Mouse (Mus musculus): ENCODE results near the gene Atp7a. TPM values are rescaled to one million over a fixed set of nuclear protein-coding genes. Genes with fewer than 3 reads are reported as not detected.
"Not testable (repeated sequence)": the region's sequence is repeated elsewhere in the genome, so short reads cannot be mapped to it uniquely, and the experiment has no call there.

Atp7a gene
- total and polyA plus RNA-seq, 2 experiments from 2014 or later = 7.0 to 9.9 TPM

DNA sequence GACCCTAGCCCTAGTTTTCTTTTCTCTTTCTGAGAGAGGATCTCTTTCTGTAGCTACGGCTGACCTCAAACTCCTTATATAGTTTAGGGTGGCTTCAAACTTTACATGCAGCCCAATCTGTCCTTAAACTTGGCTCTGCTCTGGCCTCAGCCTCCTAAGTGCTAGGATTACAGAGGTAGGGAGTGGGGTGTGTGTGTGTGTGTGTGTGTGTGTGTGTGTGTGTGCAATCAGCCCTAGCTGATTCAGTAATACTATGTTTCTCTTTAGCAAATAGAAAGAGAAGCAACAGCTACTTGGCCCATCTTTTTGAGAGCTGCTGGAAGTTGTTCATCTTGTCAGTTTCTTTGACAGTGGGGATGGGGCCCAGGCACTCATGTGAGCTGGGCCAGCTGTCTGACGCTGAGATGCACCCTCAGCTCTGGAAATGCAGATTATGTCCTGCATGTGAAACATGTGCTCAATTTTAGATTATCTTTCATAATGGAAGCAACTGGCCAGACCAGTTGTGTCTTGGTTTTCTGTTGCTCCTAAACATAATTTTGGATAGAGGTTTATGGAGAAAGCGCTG, 10.2 kb downstream of the Atp7a start:
- DNase-seq (ENCODE audit: low spot score) (no peak), ATAC-seq (no peak)
- H3K9me3 ChIP-seq (ENCODE audit: low read length) = no peaks in the 10 kb centered on the region
- no peaks in the 10 kb centered on the region for H3K27me3 ChIP-seq (ENCODE audit: insufficient read depth, low read length)
- H3K4me1 ChIP-seq (ENCODE audit: insufficient read depth, low read length) = no peaks in the 10 kb centered on the region
- no peak overlapping the region for H3K9ac ChIP-seq (replicated peaks; ENCODE audit: low read length)
- no peak overlapping the region for H3K4me2 ChIP-seq (ENCODE audit: low read depth, low read length)
- H3K36me3 ChIP-seq (ENCODE audit: insufficient read depth, low read length) = no peaks in the 10 kb centered on the region
- 80% methylated on average over 3 of the region's 3 CpGs for WGBS
- no peak overlapping the region for H3K4me3 ChIP-seq (ENCODE audit: low read length)
- TF ChIP-seq CTCF (IDR thresholded peaks at IDR 0.05; ENCODE audit: low read depth) = no peak
- no peak overlapping the region for H3K27ac ChIP-seq

GRCm38 (mm10) chrX:106043863-106044617, 17.0 kb downstream of the Atp7a start:
- Histone ChIP-seq H3K4me1 (ENCODE audit: insufficient read depth, low read length) (no peaks in the 10 kb centered on the region), H3K4me2 (ENCODE audit: low read depth, low read length) (no peak overlapping the region), H3K4me3 (ENCODE audit: low read length) (no peak overlapping the region), H3K9me3 (ENCODE audit: low read length) (no peaks in the 10 kb centered on the region), H3K36me3 (ENCODE audit: insufficient read depth, low read length) (no peaks in the 10 kb centered on the region), H3K9ac (replicated peaks; ENCODE audit: low read length) (no peak overlapping the region), H3K27ac (no peak overlapping the region), H3K27me3 (ENCODE audit: insufficient read depth, low read length) (no peaks in the 10 kb centered on the region)
- TF ChIP-seq CTCF (IDR thresholded peaks at IDR 0.05; ENCODE audit: low read depth) = no peak
- 61% methylated on average over 8 of the region's 8 CpGs for WGBS
- no peak for ATAC-seq
- no peak for DNase-seq (ENCODE audit: low spot score)

DNA sequence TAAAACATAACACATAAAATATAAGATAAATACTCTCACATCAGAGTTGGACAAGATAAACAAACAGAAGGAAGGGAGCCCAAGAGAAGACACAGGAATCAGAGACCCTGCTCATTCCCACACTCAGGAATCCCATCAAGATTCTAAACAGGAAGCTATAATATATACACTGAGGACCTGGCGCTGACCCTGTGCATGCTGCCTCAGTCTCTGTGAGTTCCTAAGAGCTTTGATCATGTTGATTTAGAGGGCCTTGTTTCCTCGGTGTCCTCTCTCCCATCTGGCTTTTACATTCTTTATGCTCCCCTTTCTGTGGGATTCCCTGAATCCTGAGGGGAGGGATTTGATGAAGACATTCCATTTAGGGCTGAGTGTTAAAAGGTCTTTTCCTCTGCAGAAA, 18.4 kb downstream of the Atp7a start:
- no peak for TF ChIP-seq CTCF (IDR thresholded peaks at IDR 0.05; ENCODE audit: low read depth)
- Histone ChIP-seq H3K4me1 (ENCODE audit: insufficient read depth, low read length) (no peaks in the 10 kb centered on the region), H3K4me3 (ENCODE audit: low read length) (no peak overlapping the region), H3K27ac (no peak overlapping the region), H3K9me3 (ENCODE audit: low read length) (no peaks in the 10 kb centered on the region), H3K4me2 (ENCODE audit: low read depth, low read length) (no peak overlapping the region), H3K27me3 (ENCODE audit: insufficient read depth, low read length) (no peaks in the 10 kb centered on the region), H3K9ac (replicated peaks; ENCODE audit: low read length) (no peak overlapping the region), H3K36me3 (ENCODE audit: insufficient read depth, low read length) (no peaks in the 10 kb centered on the region)
- DNase-seq (ENCODE audit: low spot score) = no peak
- no peak for ATAC-seq
- WGBS = 65% methylated on average over 2 of the region's 2 CpGs

GRCm38 (mm10) chrX:106045928-106046327, 18.9 kb downstream of the Atp7a start:
- Histone ChIP-seq H3K9me3 (ENCODE audit: low read length) (no peaks in the 10 kb centered on the region), H3K36me3 (ENCODE audit: insufficient read depth, low read length) (no peaks in the 10 kb centered on the region), H3K4me1 (ENCODE audit: insufficient read depth, low read length) (no peaks in the 10 kb centered on the region), H3K4me3 (ENCODE audit: low read length) (no peak overlapping the region), H3K27me3 (ENCODE audit: insufficient read depth, low read length) (no peaks in the 10 kb centered on the region), H3K27ac (no peak overlapping the region), H3K9ac (replicated peaks; ENCODE audit: low read length) (no peak overlapping the region), H3K4me2 (ENCODE audit: low read depth, low read length) (no peak overlapping the region)
- 79% methylated on average over 9 of the region's 9 CpGs for WGBS
- no peak for TF ChIP-seq CTCF (IDR thresholded peaks at IDR 0.05; ENCODE audit: low read depth)
- DNase-seq (ENCODE audit: low spot score) = no peak
- no peak for ATAC-seq

- WGBS = 75% methylated on average over 1 of the region's 1 CpGs
- Histone ChIP-seq H3K36me3 (ENCODE audit: insufficient read depth, low read length) (no peaks in the 10 kb centered on the region), H3K27me3 (ENCODE audit: insufficient read depth, low read length) (no peaks in the 10 kb centered on the region), H3K4me1 (ENCODE audit: insufficient read depth, low read length) (no peaks in the 10 kb centered on the region), H3K27ac (no peak overlapping the region), H3K9me3 (ENCODE audit: low read length) (no peaks in the 10 kb centered on the region), H3K9ac (replicated peaks; ENCODE audit: low read length) (no peak overlapping the region), H3K4me2 (ENCODE audit: low read depth, low read length) (no peak overlapping the region), H3K4me3 (ENCODE audit: low read length) (no peak overlapping the region)
- TF ChIP-seq CTCF (IDR thresholded peaks at IDR 0.05; ENCODE audit: low read depth) = no peak
- DNase-seq (ENCODE audit: low spot score) = no peak
- ATAC-seq = no peak
These were observed 21.1 kb downstream of the Atp7a start for GRCm38 (mm10) chrX:106048191-106048590.

GRCm38 (mm10) chrX:106077858-106078257, 50.8 kb downstream of the Atp7a start:
- 92% methylated on average over 2 of the region's 2 CpGs for WGBS

GRCm38 (mm10) chrX:106080811-106081443, 53.9 kb downstream of the Atp7a start:
- TF ChIP-seq CTCF (IDR thresholded peaks at IDR 0.05; ENCODE audit: low read depth) = no peak
- no peaks in the 10 kb centered on the region for H3K9me3 ChIP-seq (ENCODE audit: low read length)
- H3K27ac ChIP-seq = no peak overlapping the region
- DNase-seq (ENCODE audit: low spot score) (no peak), ATAC-seq (no peak)
- H3K4me2 ChIP-seq (ENCODE audit: low read depth, low read length) = no peak overlapping the region
- no peak overlapping the region for H3K4me3 ChIP-seq (ENCODE audit: low read length)
- WGBS = 51% methylated on average over 13 of the region's 13 CpGs
- no peaks in the 10 kb centered on the region for H3K4me1 ChIP-seq (ENCODE audit: insufficient read depth, low read length)
- no peaks in the 10 kb centered on the region for H3K36me3 ChIP-seq (ENCODE audit: insufficient read depth, low read length)
- no peaks in the 10 kb centered on the region for H3K27me3 ChIP-seq (ENCODE audit: insufficient read depth, low read length)
- H3K9ac ChIP-seq (replicated peaks; ENCODE audit: low read length) = no peak overlapping the region

More at GRCm38 (mm10) chrX:106077858-106078257, 50.8 kb downstream of the Atp7a start:
- not testable (repeated sequence) for H3K4me2 ChIP-seq (ENCODE audit: low read depth, low read length); DNase-seq (ENCODE audit: low spot score); ATAC-seq; H3K9ac ChIP-seq (replicated peaks; ENCODE audit: low read length); H3K27me3 ChIP-seq (ENCODE audit: insufficient read depth, low read length); H3K4me1 ChIP-seq (ENCODE audit: insufficient read depth, low read length); H3K4me3 ChIP-seq (ENCODE audit: low read length); H3K9me3 ChIP-seq (ENCODE audit: low read length); H3K36me3 ChIP-seq (ENCODE audit: insufficient read depth, low read length); H3K27ac ChIP-seq
